Mouse (Mus musculus): ENCODE data around the gene Obscn.

The Obscn gene

DNA sequence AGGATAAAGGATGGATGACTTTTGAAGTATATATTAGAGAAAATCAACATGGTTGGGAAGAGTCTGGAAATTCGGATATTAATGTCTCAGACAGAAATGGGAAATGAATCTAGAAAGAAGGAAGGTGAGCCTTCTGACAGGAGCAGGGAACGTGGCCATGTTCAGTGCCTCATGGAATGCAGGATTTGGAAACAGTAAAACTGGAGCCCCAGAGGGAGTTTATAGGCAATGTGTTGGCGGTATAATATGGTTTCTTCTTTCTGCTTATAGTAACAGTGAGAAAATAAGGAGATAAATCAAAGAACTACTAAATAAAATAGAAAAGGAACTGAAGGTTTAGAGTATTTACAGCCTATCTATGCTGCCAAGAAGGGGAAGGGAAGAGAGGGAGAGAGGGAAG is 78.2 kb downstream of the Obscn start:
- no peak for DNase-seq (ENCODE audit: low spot score)

DNA sequence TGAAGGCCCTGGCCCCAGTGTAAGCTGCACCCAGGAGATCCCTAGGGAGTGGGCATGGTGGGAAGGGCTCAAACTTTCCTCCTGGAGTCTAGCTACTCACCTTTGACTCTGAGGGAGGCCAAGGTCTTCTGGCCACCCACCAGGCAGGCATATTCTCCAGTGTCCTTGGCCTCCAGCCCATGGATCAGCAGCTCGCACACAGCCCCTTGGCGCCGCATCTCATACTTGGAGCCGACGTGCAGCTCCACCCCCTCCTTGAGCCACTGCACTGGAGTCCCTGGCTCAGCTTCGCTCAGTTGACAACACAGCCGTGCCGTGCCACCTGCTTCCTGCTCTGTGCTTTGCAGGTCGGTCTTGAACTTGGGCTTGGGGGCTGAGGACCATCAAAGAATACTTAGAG is 85.2 kb downstream of the Obscn start:
- no peak for DNase-seq (ENCODE audit: low spot score)

DNA sequence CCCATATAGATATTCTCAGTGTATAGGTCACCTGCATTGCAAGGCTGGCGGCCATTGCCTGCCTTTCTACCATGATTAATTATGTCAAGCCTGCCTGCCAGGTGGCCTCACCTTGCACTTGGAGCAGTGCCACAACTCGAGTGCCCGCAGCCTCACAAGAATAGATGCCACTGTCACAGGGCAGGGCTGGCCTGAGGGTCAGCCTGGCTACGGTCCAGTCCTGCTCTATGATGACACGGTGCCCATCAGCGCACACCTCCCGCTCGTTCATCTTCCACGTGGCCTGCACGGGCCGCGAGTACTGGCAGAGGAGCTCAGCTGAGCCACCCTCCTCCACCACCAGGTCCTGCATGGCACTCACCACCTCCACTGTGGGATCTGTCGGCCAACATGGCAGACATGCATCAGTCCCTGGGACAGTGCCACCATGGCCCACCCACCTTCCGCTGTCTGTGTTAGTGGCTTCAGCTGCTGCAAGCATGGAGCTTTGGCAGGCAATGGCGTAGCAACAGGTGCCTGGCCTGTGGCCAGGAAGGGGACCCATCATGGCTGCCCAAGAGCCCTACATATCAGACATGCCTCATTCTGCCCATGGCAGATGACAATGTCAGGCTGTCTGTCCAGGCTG is 91.4 kb downstream of the Obscn start:
- peak; percentile 67 for DNase-seq (ENCODE audit: low spot score)

DNA sequence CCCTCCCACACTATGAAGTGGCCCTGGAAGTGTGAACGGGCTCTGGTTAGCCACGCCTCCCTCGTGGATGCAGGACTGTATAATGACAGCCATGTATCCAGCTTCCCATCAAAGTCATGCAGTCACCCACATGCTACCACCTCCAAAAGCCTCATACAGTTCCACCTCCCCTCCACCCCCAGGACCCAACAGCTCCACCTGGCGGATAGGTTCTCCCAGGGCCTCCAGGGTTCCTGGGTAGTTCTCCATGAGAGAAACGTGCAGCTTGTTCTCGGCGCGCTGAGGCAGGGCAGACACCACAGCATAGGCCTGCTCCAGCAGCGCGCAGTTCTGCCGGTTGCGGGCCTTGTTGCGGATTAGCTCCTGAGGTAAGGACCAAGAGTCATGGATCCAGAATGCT is 107.2 kb downstream of the Obscn start:
- no peak for DNase-seq (ENCODE audit: low spot score)

DNA sequence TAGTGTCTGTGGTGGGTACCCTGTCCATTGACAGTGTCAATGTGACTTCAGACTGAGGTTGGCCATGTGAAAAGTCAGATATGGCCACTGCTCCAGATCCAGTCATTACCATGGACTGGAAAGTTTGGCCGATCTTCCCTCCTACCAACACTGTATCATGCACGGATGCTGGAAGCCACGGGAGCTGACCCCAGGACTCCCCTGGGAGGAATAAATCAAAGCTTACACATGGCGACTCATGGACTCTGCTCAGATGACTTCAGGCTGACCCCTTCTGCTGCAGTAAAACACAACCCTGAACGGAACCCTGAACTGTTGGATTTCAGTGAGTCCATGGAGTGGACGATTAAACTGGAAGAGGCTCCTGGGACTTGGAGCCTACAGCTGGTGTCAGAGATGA is 109.8 kb downstream of the Obscn start:
- DNase-seq (ENCODE audit: low spot score) = no peak

DNA sequence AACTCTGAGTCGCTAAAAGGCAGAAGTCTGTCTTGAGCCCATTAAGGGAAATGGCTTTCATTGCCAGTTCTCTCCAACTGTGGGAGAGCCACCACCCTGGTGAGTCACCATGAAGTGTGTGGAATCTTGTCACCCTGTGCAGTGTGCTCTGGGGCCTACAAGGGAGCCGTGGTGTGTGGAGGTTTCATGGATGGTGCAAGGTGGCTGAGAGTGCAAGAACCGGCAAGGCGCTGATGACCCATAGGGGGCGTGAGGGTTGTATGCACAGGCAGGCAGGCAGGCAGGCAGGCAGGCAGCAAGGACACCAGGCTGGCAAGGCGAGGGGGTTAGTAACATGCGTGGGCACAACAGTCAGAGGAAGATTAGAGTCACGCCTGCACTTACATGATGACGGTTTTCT is 121.2 kb downstream of the Obscn start:
- DNase-seq (ENCODE audit: low spot score) = peak; percentile 67

DNA sequence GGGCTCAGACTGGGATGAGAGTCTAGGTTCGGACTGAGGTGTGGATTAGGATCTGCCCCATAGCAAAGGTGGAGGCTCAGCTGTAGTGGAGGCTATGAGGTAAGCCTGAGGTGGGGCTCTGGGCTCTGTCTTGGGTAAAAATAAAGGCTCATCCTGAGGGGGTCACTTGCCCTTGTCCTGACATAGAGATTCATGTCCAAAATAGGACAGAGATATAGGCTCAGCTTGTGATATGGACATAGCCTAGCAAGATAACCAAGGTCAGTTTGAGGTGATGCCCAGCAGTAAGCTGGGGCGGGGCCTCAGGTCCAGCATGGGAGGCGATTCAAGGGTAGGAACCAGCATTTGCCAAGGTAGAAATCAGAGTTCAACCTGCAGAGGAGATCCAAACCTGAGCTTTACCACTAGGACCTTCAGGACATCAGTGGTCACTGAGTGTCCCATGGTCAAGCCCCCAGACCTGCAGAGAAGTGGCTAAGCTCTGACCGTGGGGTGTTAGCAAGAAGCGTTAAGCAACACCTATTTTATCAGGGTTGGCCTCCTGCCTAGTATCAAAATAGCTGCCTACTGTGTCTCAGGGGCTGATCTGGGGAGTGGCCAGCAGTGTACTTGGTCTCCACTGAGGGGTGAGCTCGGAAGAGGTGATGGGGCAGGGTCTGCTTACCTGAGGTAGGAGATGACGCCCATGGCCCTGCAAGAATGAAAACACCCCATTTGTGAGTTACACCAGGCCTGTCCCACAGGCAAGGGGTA is 133.7 kb downstream of the Obscn start:
- DNase-seq (ENCODE audit: low spot score) = no peak

DNA sequence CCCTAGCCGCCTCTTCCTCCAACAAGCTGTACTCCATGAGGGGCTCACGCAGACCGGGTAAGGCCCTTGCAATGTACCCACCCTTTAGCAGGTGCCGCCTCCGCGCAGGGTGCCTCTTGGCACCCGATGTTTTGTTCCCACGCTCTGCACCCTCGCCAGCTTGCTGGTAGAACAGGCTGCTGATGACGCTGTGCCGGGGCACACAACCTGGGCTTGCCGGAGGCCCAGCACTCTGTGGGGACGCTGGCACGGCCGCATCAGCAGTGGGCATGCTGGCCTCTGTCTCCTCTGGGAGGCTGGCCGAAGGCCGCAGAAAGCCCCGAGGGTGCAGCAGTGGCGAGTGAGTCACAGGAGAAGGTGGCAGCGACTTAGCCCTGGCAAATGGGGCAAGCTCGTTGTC is 135.6 kb downstream of the Obscn start:
- DNase-seq (ENCODE audit: low spot score) = peak; percentile 82

DNA sequence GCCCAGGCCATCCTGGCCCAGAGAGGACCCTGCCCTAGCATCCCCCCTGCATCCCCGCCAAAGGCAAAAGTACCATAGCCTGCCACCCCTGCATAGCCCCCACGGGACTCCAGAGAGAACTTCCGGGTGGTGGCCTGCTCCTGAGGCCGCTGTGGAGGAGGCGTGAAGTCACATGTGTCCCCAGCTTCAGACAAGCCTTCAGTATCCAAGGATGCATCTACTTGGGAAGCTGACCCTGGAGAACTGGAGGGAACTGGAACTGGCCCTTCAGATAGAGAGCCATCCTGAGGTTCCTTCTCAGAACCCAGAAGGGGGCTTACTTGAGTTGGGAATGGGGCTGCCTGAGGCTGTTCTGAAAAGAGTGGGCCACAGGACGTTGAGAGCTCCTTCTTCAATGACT is 136.4 kb downstream of the Obscn start:
- DNase-seq (ENCODE audit: low spot score) = no peak

DNA sequence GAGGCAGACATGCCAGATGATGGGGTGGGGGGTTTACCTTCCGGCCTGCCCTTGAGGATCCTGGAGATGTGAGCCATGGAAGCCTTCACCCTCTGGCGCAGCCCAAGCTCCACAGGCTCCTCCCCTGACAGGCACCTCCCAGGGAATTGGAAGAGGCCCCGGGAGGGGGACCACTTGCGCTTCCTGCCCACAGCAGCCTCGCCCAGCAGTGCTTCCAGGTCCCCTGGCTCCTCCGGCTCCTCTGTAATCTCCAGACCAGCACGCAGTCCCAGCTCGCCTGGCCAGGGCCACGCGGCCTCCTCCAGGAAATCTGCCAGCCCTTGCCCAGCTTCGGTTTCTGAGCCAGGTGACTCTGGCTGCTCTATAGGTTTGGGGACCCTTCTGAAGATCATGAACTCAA is 137.0 kb downstream of the Obscn start:
- no peak for DNase-seq (ENCODE audit: low spot score)

DNA sequence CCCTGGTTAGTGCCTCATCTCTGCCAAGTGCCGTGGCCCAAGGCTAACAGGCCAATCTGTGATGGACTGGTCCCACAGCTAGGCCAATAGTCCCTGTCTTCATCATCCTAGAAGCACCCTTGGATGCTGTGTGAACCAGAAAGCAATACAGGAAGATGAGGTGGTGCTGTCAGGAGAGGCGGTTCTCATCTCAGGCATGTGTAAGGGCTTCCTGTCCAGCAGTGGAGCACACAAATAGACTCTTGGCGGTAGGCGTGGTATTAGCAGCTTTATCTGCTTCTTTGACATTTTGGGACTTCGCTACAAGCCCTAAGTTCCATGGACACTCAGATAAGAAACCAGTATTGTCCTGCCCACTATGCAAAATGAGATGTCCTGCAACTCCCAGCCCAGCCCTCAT is 138.7 kb downstream of the Obscn start:
- no peak for DNase-seq (ENCODE audit: low spot score)

DNA sequence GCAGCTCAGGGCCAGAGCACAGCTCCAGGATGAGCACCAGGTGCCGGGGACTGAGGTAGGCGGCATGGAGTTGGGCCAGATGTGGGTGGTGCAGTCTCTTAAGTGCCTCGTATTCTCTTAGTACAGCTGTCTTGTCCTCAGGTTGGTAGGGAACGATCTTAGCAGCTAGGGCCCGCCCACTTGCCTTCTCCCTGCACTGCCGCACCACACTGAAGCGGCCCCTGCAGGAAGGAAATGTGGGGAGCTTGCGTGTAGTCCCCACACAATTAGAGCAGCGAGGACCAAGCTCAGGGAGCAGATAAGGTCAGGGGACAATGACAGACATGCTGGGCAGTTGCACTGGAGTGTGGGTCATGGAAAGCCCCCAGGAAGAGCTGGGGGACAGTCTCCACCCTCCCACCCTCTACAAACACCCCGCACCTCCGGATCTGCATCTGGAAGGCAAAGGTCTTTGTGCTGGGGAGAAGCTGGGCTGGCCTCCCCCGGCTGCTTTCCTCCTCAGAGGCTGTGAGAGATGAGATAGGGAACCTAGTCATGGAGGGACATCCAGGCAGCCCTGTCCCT is 140.3 kb downstream of the Obscn start:
- DNase-seq (ENCODE audit: low spot score) = no peak

DNA sequence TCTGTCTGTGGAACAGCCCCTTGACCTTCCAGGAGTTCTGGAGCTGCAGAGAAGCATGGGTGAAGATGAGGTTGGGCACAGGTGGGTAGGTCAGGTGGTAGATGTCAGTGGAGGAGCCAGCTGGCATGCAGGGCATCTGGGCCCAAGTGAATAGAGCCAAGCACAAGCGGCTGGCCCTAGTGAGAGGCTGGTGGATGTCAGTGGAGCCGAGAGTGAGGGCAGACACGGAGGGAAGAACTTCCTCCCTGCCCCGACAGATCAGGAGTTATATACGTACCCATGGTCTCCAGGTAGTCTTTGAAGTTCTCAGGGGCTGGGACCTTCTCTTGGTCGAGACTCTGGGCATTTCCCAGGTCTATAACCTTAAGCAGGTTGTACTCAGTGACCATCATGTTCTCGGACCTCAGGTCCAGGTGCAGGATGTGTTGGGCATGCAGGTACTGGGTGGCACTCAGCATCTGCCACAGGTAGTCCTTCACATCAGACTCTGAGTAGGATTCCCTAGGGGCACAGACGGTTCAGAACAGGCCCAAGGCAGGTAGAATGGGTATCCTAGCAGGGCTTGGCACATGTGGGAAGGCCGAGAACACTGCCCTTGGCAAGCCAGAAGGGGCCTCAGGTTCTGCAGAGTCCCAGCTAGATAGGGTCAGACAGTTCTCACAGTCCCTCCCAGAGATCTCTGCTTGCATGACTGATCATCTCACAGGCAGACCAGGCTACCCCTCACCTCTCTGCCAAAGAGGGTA is 141.0 kb downstream of the Obscn start:
- DNase-seq (ENCODE audit: low spot score) = no peak

DNA sequence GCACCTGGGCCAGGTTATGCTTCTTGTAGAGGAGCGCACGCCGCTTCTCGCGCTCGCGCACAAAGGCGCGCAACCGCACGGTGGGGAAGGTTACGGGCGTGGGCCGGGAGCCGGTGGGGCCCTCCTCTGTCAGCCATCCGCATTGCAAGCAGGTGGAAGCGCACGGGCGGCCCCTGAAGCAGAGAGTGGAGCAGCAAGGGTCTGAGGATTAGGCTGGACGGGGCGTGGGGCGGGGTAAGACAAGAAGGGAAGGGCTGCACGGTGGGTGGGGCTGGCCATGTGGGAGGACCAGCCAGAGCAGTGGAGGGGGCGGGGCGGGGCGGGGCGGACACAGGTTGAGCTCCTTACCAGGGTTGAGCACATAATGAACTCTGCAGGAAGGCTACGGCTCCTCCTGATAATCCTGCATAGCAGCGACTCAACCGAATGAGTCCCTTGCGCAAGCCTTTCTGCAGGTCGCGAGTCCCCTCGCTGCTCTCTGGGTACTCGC is 141.8 kb downstream of the Obscn start:
- DNase-seq (ENCODE audit: low spot score) = no peak

DNA sequence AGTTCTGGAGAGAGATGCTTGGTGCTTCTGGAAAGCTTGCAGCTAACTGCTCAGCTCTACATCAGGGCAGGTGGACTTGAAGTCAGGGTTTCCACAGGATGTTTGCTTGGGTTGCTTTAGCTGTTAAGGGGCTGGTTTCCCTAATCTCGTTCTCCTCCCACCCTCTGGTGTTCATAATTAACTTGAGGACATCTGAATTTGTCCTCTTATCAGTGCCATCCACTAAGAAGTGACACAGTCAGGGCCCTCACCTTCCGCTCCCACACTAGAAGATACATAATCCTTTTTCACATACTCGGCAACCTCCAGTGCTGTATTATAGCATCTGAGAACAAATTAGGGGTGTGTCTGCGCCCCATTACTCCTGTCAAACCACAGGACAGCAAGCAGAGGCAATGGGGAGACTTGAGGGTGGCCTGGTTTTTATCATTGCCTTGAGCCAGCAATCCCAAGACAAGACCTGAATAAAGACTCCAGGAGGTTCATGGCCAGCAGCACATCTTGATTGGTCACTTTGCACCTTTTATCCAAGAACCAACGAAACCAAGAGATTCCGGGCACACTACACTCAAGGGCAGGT is 143.0 kb downstream of the Obscn start:
- no peak for DNase-seq (ENCODE audit: low spot score)

DNA sequence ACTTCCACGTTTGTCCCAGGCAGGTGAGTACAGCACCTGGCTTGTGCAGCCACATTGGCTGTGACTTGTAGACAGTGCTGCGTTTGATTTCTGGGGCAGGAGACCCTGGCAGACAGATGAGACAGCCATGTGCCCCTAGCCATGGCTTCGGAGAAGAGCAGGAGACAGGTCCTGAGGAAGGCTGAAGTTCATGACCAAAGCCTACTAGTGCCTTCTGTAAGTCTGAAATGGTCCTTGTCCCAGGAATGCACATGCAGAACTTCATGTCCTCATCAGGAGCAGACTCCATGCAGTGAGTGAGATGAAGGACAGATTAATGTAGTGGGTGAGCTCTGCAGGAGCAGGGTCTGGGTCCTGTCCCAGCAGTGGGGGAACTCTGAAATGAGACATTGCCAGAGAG is 144.3 kb downstream of the Obscn start:
- DNase-seq (ENCODE audit: low spot score) = no peak

DNA sequence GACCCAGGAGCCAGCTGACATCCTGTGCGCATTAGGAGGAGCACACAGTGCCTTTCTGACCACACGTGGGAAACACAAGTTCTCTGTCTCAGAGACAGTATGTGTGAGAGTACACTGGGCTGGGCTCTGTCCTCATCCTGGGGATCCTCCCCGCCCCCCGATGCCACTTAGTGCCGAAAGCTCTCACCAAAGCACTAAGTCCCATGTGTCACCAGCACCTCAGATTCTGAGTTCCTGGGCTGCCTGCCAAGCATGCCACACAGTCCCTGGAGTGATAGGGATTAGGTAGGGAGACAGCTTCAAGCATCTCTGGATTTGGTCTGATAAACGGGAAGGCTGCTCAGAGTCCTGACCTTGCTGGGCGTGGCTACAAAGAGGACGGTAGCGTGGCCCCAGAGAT is 145.4 kb downstream of the Obscn start:
- DNase-seq (ENCODE audit: low spot score) = no peak

DNA sequence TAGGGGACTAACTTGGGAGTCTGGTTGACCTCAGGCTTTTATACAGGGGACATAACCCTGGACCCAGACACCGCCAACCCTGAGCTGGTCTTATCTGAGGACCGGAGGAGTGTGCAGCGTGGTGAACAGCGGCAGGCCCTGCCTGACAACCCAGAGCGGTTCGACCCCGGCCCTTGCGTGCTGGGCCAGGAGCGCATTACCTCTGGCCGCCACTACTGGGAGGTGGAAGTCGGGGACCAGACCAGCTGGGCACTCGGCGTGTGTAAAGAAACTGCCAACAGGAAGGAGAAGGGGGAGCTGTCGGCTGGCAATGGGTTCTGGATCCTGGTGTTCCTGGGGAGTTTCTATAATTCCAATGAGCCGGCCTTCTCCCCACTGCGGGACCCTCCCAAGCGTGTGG is 146.1 kb downstream of the Obscn start:
- no peak for DNase-seq (ENCODE audit: low spot score)

DNA sequence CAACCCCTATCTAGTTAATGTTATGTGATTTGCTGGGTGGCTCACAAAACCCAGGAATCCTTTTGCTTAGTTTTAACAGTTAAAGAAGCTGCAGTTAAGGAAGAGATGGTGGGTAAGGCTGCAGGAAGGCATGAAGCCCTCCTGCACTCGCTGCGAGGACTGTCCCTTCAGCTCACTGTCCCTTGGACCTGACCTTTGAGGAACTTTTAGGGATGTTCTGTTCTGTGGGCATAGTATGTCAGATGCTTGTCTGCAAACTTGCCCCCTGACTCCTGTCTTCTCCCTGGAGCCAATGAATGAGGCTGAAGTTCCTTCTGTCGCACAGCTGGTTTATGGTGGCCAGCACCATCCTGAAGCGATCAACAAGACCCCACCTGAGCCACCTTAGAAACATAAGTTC is 147.0 kb downstream of the Obscn start:
- no peak for DNase-seq (ENCODE audit: low spot score)

DNA sequence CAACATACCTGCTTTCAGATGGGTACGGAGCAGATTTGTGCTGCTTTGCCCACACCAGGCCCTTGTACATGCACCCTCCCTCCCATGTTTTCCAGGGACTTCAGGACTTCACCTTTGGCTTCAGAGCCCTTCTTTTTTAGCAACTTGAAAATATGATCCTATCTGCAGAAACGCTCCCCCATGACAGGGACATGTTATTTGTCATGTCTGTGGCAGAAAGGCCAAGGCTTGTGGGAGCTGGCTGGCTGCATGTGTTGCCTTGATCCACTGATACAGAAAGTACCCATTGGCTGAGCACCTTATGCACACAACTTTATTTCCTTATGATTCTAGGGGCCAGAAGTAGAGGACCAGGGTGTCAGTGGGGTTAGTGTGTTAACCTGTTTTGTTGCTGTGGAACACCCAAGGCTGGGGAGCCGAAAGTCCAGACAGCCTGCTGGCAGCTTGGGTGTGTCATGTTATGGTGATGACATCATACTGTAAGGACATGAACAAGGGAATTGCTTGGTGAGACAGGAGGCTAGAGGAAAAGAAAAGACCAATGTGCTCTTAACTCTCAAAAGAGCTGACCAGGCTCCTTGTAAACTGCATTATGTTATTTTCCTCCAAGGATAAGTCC is 150.8 kb downstream of the Obscn start:
- no peak for DNase-seq (ENCODE audit: low spot score)

DNA sequence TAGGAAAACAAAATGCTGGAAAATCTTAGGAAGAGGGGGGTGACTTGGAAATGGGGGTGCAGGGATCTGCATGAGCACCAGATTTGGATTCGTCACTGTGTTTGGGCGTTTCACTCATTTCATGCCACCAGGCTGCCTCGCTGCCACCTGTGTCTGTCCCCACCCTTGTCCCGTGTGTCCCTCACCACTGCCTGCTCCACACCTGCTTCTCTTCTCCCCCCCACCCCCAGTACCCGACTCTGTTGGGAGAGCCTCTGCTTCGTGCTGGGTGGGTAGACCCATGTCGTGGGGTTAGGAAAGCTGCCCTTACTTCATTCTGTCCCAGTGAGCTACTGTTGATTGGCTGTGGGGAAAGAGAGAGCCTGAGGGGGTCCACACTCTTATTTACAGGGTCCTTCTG is 151.5 kb downstream of the Obscn start:
- no peak for DNase-seq (ENCODE audit: low spot score)

DNA sequence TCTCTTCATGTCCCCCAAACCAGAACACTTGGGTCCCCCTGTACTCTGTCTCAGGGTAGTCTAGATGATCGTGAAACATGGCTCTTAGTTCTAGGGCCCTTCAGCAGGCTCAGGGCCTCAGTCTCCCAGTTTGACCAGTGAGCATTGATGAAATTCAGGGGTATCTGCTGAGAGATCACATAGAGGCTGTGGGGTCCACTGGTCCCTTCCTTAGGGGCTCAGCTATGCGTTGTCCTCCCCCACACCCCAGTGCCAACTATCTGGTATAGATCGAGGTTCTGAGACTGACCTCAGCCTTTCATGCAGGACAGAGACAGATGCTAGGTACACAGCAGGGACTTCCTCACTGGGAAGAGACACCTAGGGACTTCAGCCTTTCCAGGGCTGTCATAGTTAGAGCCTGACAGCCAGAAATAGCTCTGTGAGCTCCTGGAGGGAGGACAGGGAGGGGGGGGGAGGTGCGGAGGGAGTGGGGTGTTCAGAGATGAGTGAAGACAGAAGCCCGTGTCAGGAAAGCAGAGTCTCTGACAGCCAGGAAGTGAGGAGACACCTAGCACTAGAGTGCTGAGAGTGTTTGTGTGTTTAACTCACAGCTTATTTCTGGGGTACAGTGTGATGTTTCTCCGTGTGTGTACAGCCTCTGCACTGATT is 152.4 kb downstream of the Obscn start:
- DNase-seq (ENCODE audit: low spot score) = no peak
